Mouse (Mus musculus) olfactory bulb, adult 2 months (tissue): Measurements from ENCODE around the gene Myo3b.

ENCODE experiments used
- CTCF ChIP-seq: fragments of 200-500 bp; IDR thresholded peaks from 2 replicates; pipeline ENCODE4 v1.5.1; 2012; ENCODE audit warnings: low read depth, mild to moderate bottlenecking, low read length, moderate library complexity; ENCODE audit not compliant: insufficient read depth
- POLR2A ChIP-seq: fragments of 200-500 bp; IDR thresholded peaks from 2 replicates; pipeline ENCODE4 v1.6.1; 2012; ENCODE audit warnings: mild to moderate bottlenecking, low read depth, low read length, moderate library complexity; ENCODE audit not compliant: insufficient read depth

DNA sequence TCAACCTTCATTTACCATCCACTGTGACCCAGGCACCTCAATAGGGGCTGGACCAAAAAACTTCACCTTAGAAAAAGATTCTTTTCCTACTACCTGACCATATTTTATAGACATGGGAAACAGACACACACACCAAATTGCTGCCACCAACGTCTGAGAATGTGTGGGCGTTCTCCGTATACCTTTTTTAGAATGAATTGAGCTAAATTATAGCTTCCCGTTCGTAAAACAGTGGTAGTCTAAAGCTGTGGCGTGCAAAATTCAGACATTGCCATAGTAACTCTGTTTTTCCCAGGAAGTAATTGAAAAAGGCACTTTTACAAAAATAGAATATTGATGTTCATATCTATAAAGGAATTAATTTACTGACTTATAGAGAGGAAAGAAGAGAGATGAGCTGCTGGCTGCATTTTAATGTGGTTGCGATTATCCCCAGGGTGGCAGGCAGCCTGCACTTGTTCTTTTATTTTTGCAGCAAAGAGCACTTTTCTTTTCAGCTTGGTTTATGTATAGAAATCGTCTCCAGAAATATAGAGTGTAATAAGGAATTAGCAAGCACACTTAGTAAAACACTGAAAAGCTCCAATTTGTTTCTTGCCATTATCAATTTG, 116.4 kb downstream of the Myo3b start:
- TF ChIP-seq CTCF (no peak), POLR2A (no peak)
